Comparison of ENCODE assay signal across 5 mouse cellular contexts in genomic region chr3:157044565-157044964, GRCm38 (mm10).
"Had no signal": no experiment of that assay in that cellular context is flagged by ENCODE, and none has a peak within 500 bp of the region (broad histone marks: within the 10 kb centered on the region; RNA-seq: fewer than 3 reads in every experiment).

No protein-coding gene starts in this region.

- DNase-seq: kidney, postnatal 25 days; layer of hippocampus, adult 9-11 months; left cerebral cortex, postnatal 4 days; lung, adult 18-20 months; right cerebral cortex, postnatal 14 days had no signal
